Mouse (Mus musculus) right cerebral cortex, postnatal 4 days (tissue): ENCODE measurements at regions not wholly inside any gene's neighbourhood (a gene's known extent, or its start where the extent isn't known, plus 50 kb on each side); places are given as distances from the start of the nearest gene placed in this dataset.

Experiments
- DNase-seq: peaks from one replicate; pipeline ENCODE4 v3.0.0-alpha.2; 2022

GRCm38 (mm10) chr13:39950203-39950602 lies 411.0 kb downstream of the Ofcc1 start:
- no peak for DNase-seq

GRCm38 (mm10) chr13:39935216-39935615 lies 426.0 kb downstream of the Ofcc1 start:
- no peak for DNase-seq

- DNase-seq = no peak
Observed at GRCm38 (mm10) chr13:39931487-39931886, 429.8 kb downstream of the Ofcc1 start.

GRCm38 (mm10) chr13:39928573-39928972 lies 432.7 kb downstream of the Ofcc1 start:
- DNase-seq = no peak

- DNase-seq = no peak
Observed at GRCm38 (mm10) chr13:39924366-39924765, 436.9 kb downstream of the Ofcc1 start.

GRCm38 (mm10) chr13:39923113-39923512 lies 438.1 kb downstream of the Ofcc1 start:
- peak; percentile 16 for DNase-seq

GRCm38 (mm10) chr13:39907720-39908119 lies 453.5 kb downstream of the Ofcc1 start:
- no peak for DNase-seq

GRCm38 (mm10) chr13:39904264-39904663 lies 457.0 kb downstream of the Ofcc1 start:
- DNase-seq = no peak

- no peak for DNase-seq
Observed at GRCm38 (mm10) chr13:39903319-39903718, 457.9 kb downstream of the Ofcc1 start.

- DNase-seq = no peak
Observed at GRCm38 (mm10) chr13:39899332-39899731, 461.9 kb downstream of the Ofcc1 start.

GRCm38 (mm10) chr13:39898412-39898979 lies 462.8 kb downstream of the Ofcc1 start:
- no peak for DNase-seq

- DNase-seq = no peak
Observed at GRCm38 (mm10) chr13:39894159-39894558, 467.1 kb downstream of the Ofcc1 start.

- DNase-seq = no peak
Observed at GRCm38 (mm10) chr13:39881066-39881465, 480.2 kb downstream of the Ofcc1 start.

GRCm38 (mm10) chr13:39880136-39880535 lies 481.1 kb downstream of the Ofcc1 start:
- DNase-seq = no peak

GRCm38 (mm10) chr13:39877361-39878141 lies 483.7 kb downstream of the Ofcc1 start:
- DNase-seq = no peak

- DNase-seq = no peak
Observed at GRCm38 (mm10) chr13:39852257-39852800, 508.9 kb downstream of the Ofcc1 start.

GRCm38 (mm10) chr13:39849391-39849790 lies 511.9 kb downstream of the Ofcc1 start:
- no peak for DNase-seq

- DNase-seq = no peak
Observed at GRCm38 (mm10) chr13:39836053-39836584, 525.1 kb downstream of the Ofcc1 start.

- DNase-seq = no peak
Observed at GRCm38 (mm10) chr13:39835302-39835701, 525.9 kb downstream of the Ofcc1 start.

- DNase-seq = no peak
Observed at GRCm38 (mm10) chr13:39834521-39835245, 526.6 kb downstream of the Ofcc1 start.

GRCm38 (mm10) chr13:39823965-39824555 lies 537.2 kb downstream of the Ofcc1 start:
- DNase-seq = peak; percentile 56

GRCm38 (mm10) chr13:39823346-39823954 lies 537.8 kb downstream of the Ofcc1 start:
- DNase-seq = peak; percentile 37
